Mouse (Mus musculus) hindbrain, postnatal 0 days (tissue): ENCODE results near the gene Kalrn. TPM values are rescaled to one million over a fixed set of nuclear protein-coding genes. Genes with fewer than 3 reads are reported as not detected.

Source experiments
- ATAC-seq: fragments of 200-750 bp; cut with Nextera tagmentation; 2 replicates; pipeline ENCODE4 v1.8.0; 2017; ENCODE audit warnings: mild to moderate bottlenecking, moderate TSS enrichment, moderate library complexity
- DNase-seq: peaks from one replicate; pipeline ENCODE4 v3.0.0-alpha.2; 2015; ENCODE audit warnings: low spot score
- H3K27ac ChIP-seq: fragments of 300-500 bp; sonication (generic); 2 replicates; pipeline ENCODE4 v1.5.1; 2014; ENCODE audit warnings: mild to moderate bottlenecking
- H3K27me3 ChIP-seq: fragments of 300-500 bp; sonication (generic); 2 replicates; pipeline ENCODE4 v1.6.1; 2014; ENCODE audit warnings: low read length, mixed read lengths; ENCODE audit not compliant: insufficient read depth
- H3K36me3 ChIP-seq: fragments of 300-500 bp; sonication (generic); 2 replicates; pipeline ENCODE4 v1.6.1; 2014; ENCODE audit warnings: low read length, mixed read lengths; ENCODE audit not compliant: insufficient read depth
- H3K4me1 ChIP-seq: fragments of 300-500 bp; sonication (generic); 2 replicates; pipeline ENCODE4 v1.6.1; 2014; ENCODE audit warnings: antibody characterized with exemption, low read length, mixed read lengths; ENCODE audit not compliant: insufficient read depth
- H3K4me2 ChIP-seq: fragments of 300-500 bp; sonication (generic); 2 replicates; pipeline ENCODE4 v1.6.1; 2014; ENCODE audit warnings: low read depth, mild to moderate bottlenecking, low read length, moderate library complexity, mixed read lengths
- H3K4me3 ChIP-seq: fragments of 300-500 bp; sonication (generic); 2 replicates; pipeline ENCODE4 v1.5.1; 2014; ENCODE audit warnings: low read length
- H3K9ac ChIP-seq: fragments of 300-500 bp; sonication (generic); replicated peaks from 2 replicates; pipeline ENCODE4 v1.6.1; 2014; ENCODE audit warnings: mild to moderate bottlenecking, low read length, moderate library complexity, mixed read lengths
- H3K9me3 ChIP-seq: fragments of 300-500 bp; sonication (generic); 2 replicates; pipeline ENCODE4 v1.6.1; 2016; ENCODE audit warnings: low read length, mixed read lengths
- CTCF ChIP-seq: IDR thresholded peaks from 2 replicates; pipeline ENCODE4 v1.5.1; 2016; ENCODE audit warnings: antibody characterized with exemption, control low read depth, low read depth
- WGBS: fragments of 180-500 bp; shearing (Covaris S2); extraction: QIAGEN DNeasy Blood & Tissue Kit; methylation state at CpG from one replicate; pipeline ENCODE4 v1.1.7; 2014; 5-methylcytosine and 5-hydroxymethylcytosine counted together
- polyA plus RNA-seq: library from polyadenylated mRNA; unstranded; fragments of >200 nt; fragmentation: Nextera tagmentation; extraction: Ambion mirVana; gene quantifications from 2 replicates; pipeline ENCODE4 v1.2.1, GENCODE M21; 2015
- total RNA-seq: library from RNA; depleted of rRNA; stranded (reverse); fragments of >200 nt; gene quantifications from 2 replicates; pipeline ENCODE4 v1.2.3, GENCODE M21; 2014

Kalrn gene
- total and polyA plus RNA-seq, 2 experiments from 2014 or later = 17.0 to 107 TPM

GRCm38 (mm10) chr16:34512326-34512725, 61.0 kb downstream of the Kalrn start:
- H3K9me3 ChIP-seq = no peaks in the 10 kb centered on the region
- H3K4me2 ChIP-seq = no peak overlapping the region
- no peak for TF ChIP-seq CTCF
- no peak for ATAC-seq
- no peak for DNase-seq
- H3K27me3 ChIP-seq = no peaks in the 10 kb centered on the region
- H3K4me1 ChIP-seq = peaks cover 12% of the 10 kb centered on the region; the same call in 1 of the 2 replicates
- H3K36me3 ChIP-seq = no peaks in the 10 kb centered on the region
- no peak overlapping the region for H3K4me3 ChIP-seq
- H3K27ac ChIP-seq = no peak overlapping the region
- WGBS = 69% methylated on average over 4 of the region's 4 CpGs
- H3K9ac ChIP-seq = no peak overlapping the region

GRCm38 (mm10) chr16:34508125-34508524, 65.2 kb downstream of the Kalrn start:
- no peaks in the 10 kb centered on the region for H3K36me3 ChIP-seq
- no peak for DNase-seq
- no peak overlapping the region for H3K4me2 ChIP-seq
- no peaks in the 10 kb centered on the region for H3K9me3 ChIP-seq
- H3K27me3 ChIP-seq = no peaks in the 10 kb centered on the region
- no peak overlapping the region for H3K9ac ChIP-seq
- no peak overlapping the region for H3K4me3 ChIP-seq
- H3K27ac ChIP-seq = no peak overlapping the region
- no peaks in the 10 kb centered on the region for H3K4me1 ChIP-seq
- no peak for ATAC-seq
- WGBS = 78% methylated on average over 1 of the region's 1 CpGs
- TF ChIP-seq CTCF = no peak

- H3K4me1 ChIP-seq = no peaks in the 10 kb centered on the region
- no peaks in the 10 kb centered on the region for H3K27me3 ChIP-seq
- no peak overlapping the region for H3K9ac ChIP-seq
- TF ChIP-seq CTCF = no peak
- H3K4me2 ChIP-seq = no peak overlapping the region
- DNase-seq (no peak), ATAC-seq (no peak)
- 84% methylated on average over 2 of the region's 2 CpGs for WGBS
- H3K27ac ChIP-seq = no peak overlapping the region
- no peak overlapping the region for H3K4me3 ChIP-seq
- no peaks in the 10 kb centered on the region for H3K9me3 ChIP-seq
- H3K36me3 ChIP-seq = no peaks in the 10 kb centered on the region
Measured at GRCm38 (mm10) chr16:34506048-34506447, 67.3 kb downstream of the Kalrn start.

GRCm38 (mm10) chr16:34504250-34504649, 69.1 kb downstream of the Kalrn start:
- no peak overlapping the region for H3K4me3 ChIP-seq
- no peak overlapping the region for H3K27ac ChIP-seq
- no peaks in the 10 kb centered on the region for H3K9me3 ChIP-seq
- no peaks in the 10 kb centered on the region for H3K4me1 ChIP-seq
- no peaks in the 10 kb centered on the region for H3K36me3 ChIP-seq
- no peak for TF ChIP-seq CTCF
- no peak overlapping the region for H3K9ac ChIP-seq
- DNase-seq = no peak
- no peak overlapping the region for H3K4me2 ChIP-seq
- 89% methylated on average over 10 of the region's 10 CpGs for WGBS
- ATAC-seq = no peak
- H3K27me3 ChIP-seq = no peaks in the 10 kb centered on the region

- Histone ChIP-seq H3K4me1 (no peaks in the 10 kb centered on the region), H3K36me3 (no peaks in the 10 kb centered on the region), H3K4me2 (no peak overlapping the region), H3K9ac (no peak overlapping the region), H3K9me3 (no peaks in the 10 kb centered on the region), H3K27me3 (no peaks in the 10 kb centered on the region), H3K27ac (no peak overlapping the region), H3K4me3 (no peak overlapping the region)
- DNase-seq (no peak), ATAC-seq (no peak)
- TF ChIP-seq CTCF = no peak
Measured at GRCm38 (mm10) chr16:34502110-34502509, 71.2 kb downstream of the Kalrn start.

GRCm38 (mm10) chr16:34494741-34495140, 78.6 kb downstream of the Kalrn start:
- no peak for DNase-seq
- TF ChIP-seq CTCF = no peak
- Histone ChIP-seq H3K9ac (no peak overlapping the region), H3K27me3 (no peaks in the 10 kb centered on the region), H3K4me1 (no peaks in the 10 kb centered on the region), H3K27ac (no peak overlapping the region), H3K4me3 (no peak overlapping the region), H3K36me3 (no peaks in the 10 kb centered on the region), H3K9me3 (no peaks in the 10 kb centered on the region), H3K4me2 (no peak overlapping the region)
- WGBS = 100% methylated on average over 1 of the region's 1 CpGs
- ATAC-seq = no peak

GRCm38 (mm10) chr16:34493914-34494313, 79.4 kb downstream of the Kalrn start:
- TF ChIP-seq CTCF = no peak
- Histone ChIP-seq H3K4me3 (no peak overlapping the region), H3K9ac (no peak overlapping the region), H3K27ac (no peak overlapping the region), H3K4me1 (no peaks in the 10 kb centered on the region), H3K36me3 (no peaks in the 10 kb centered on the region), H3K9me3 (no peaks in the 10 kb centered on the region), H3K4me2 (no peak overlapping the region), H3K27me3 (no peaks in the 10 kb centered on the region)
- DNase-seq (no peak), ATAC-seq (no peak)
- WGBS = 64% methylated on average over 3 of the region's 3 CpGs
